Mouse (Mus musculus) urinary bladder, postnatal 25 days (tissue): ENCODE data around the gene Nbr1.

Experiments used
- DNase-seq: peaks from one replicate; pipeline ENCODE4 v3.0.0; 2022; ENCODE audit warnings: low spot score

The Nbr1 gene

DNA sequence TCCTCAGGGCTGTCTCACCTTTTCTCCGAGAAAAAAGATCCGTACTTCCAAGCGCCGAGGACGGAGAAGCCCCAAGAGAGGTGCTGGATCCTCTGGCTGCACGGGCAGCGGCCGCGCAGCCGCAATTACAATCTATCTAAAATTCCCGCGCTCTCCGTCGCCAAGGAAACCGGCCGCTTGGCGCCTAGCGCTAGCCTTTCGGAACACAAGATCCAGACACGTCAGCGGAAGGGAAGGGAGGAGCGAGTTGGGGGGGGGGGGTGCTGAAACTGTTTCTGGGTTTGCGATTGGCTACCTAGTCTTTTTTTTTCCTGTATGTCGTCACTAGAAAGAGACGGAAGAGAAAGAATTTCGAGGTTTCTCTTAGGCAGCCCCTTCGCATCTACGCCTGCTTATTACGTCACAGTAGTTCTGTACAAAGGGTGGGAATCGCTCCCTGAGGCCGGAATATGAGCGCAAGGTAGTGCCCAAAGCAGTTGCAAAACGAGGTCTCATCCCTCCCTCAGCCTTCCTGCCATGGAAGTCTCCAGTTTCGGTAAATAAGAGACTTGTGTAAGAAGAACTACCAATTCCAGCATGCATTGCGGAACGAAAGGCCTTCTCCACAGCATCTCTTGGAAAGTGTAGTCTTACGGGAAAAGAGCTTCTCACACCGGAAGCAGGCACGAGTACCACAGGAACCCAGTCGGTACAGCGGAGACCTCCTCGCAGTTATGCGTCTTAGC lies at the start of gene Nbr1, which contains the start of gene Brca1:
Gene Nbr1 (plus strand): TSS at position 399 of the 725 bp plus-strand sequence.
Gene Brca1 (minus strand): TSS at position 205 of the 725 bp plus-strand sequence.
- DNase-seq = peak; percentile 88

DNA sequence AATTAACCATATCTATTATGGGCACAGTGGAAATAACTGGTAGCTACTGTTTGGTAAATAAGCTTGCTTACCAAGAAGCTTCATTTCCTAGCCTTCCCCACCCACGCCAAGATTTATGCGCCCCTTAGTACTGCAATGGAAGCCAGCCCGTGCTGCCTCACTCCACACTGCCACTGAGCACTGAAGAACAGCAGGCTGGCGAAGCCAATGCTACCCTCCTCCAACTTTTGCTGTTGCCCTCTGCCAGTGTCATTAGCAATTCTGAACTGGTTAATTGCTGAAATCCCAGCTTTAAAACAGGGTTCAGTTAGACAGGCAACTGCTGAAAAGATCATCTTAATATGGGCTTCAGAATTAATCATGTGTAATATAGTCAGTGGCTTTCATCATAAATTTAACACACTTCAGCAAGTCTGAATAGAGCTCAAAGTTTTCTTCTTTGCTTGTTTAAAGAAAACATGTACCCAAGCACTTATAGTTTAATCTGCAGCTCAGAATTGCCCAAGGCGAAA lies 45.6 kb upstream of the Nbr1 start:
- no peak for DNase-seq

DNA sequence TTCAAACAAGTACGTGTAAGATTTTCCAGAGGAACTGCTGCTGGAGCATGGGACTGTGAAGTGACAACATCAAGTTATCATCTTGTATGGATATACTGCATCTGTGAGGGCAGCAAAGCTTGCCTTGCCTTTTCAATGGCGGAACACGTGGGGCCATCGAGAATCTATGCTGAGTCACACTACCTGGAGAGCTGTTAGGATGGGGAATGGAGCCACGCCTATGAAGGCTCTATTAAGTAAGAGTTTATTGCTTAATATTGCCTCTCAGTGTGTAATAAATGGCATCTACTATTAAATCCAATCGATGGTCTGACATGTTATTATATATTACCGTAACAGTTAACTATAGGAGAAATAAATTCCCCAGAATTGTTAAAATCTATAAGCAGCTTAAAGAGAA lies 44.9 kb upstream of the Nbr1 start:
- DNase-seq = no peak

GRCm38 (mm10) chr11:101518937-101519336 lies 33.0 kb upstream of the Nbr1 start:
- DNase-seq = no peak

- no peak for DNase-seq
These were observed 32.6 kb upstream of the Nbr1 start for GRCm38 (mm10) chr11:101519364-101519763.

- DNase-seq = no peak
These were observed 27.5 kb upstream of the Nbr1 start for GRCm38 (mm10) chr11:101524446-101524845.

GRCm38 (mm10) chr11:101525056-101525455 lies 26.9 kb upstream of the Nbr1 start:
- DNase-seq = no peak

DNA sequence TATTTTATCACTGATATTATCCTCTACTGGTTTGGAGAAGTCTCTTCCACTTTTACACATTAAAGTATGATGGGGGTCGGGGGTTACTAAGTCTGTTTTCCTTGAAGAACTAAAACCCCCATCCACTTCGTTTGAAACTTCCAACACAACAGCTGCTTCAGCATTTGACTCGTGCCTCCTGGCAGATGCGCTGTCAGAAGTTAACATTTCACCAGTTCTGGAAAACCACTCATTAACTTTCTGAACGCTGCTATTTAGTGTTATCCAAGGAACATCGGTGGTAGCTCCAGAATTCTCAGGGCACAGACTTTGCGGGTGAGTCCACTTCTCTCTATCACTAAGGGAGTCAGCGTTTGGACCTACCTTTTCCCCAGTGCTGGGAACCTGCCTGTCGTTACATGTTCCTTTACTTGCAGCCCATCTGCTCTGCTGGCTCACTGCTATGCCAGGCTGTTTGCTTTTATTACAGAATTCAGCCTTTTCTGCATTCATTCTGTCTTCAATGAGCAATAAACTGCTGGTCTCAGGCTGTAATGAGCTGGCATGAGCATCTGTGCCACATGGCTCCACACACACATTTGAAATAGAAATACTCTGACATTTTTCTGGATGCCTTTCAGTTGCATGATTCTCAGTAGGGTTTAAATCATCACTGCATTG lies 25.9 kb upstream of the Nbr1 start:
- DNase-seq = no peak

DNA sequence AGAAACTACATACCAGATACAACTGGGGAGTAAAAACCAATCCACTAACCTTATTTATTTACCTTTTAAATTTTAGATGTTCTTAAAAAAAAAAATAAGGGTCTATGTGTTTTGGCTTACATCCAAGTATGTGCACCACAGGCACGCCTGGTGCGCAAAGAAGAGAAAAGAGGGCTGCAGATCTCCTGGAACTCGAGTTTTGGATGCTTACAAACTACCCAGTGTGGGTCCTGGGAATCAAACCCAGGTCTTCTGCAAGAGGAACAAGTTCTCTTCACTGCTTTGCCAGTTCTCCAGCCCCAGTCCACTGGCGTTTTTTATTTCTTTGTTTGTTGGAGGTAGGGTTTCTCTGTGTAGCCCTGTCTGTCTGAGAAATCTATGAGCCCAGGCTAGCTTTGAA lies 25.3 kb upstream of the Nbr1 start:
- DNase-seq = no peak

DNA sequence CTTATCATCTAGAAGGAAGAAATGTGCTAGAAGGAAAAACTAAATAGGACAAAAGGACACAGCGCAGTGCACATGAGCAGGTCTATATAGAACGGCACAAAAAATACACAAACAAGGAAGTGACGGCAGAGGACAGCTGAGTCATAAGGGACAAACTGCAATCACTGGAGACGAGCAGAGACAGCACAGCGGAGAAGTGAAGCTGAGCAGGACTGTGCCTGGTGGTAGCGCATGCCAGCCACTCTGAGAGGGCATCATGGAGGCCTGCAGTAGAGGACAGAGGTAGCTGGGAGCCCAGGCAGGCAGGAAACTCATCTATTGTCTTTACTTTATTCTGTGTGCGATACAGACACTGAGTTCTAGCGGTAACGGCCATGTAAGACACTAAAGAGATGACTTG lies 8.4 kb upstream of the Nbr1 start:
- no peak for DNase-seq

DNA sequence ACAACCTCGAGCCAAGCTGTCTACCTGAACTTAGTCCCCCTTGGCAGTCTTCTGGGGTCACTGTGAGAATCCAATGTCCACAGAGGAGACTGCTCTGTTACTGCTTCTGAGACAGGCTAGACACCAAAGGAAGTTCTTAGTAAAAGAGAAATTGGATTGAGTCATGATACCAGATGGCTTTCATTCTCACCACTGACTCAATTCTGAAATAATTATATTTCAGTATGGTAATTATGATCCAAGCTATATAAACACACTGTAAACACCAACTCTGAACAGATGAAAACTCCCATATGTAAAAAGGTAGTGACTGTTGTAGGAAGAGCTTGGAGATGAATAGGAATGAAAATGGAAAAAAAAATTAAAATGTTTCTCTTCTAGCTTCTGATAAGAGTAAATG lies 7.8 kb upstream of the Nbr1 start:
- no peak for DNase-seq

DNA sequence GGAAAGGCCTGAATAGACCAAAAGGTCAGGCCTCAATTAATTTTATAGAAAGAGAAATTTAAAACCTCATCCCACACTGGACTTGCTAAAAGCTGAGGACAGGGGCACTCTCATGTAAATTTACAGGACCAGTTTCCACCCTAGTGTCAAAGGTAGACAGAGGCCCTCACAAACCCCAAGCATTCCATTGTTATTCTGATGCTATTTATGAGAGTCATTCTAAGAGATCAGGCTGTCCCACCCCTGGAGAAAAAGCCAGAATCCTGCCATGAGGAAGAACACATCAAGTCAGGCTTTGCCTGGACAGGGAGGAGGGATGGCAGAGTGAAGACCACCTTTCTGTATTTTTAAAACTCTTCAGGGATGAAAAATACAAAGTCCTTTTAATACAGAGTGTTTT lies 3.4 kb upstream of the Nbr1 start:
- DNase-seq = no peak

- DNase-seq = peak; percentile 78
These were observed 739 bp downstream of the Nbr1 start for GRCm38 (mm10) chr11:101552476-101553300.

DNA sequence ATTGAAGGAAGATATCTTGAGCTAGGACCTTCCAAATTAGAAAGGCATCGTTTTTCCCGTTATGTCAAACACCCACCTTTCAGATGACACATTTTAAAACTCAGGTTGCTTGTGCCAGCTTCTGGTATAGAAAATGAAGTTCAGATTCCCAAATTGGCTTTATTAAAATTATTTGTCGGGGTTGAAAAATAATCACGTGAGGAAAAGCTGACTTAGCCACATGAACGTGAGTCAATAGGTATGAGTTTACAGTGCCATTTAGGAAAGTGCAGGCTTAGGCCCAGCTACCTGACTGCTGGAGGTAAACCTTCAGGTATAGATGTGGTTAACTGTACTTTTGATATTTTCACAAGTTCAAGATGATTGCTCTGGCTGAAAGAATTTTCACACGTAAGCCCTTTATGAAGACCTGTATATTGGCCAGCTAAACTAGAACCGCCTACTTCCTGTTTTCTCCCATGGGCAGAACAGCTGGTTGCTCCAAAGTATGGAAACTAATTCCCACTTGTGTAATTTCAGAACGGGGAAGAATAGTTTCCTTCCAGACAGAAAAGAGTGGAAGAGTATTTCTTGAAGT lies 1.5 kb downstream of the Nbr1 start:
- DNase-seq = no peak

- DNase-seq = no peak
These were observed 4.6 kb downstream of the Nbr1 start for GRCm38 (mm10) chr11:101556541-101556940.

DNA sequence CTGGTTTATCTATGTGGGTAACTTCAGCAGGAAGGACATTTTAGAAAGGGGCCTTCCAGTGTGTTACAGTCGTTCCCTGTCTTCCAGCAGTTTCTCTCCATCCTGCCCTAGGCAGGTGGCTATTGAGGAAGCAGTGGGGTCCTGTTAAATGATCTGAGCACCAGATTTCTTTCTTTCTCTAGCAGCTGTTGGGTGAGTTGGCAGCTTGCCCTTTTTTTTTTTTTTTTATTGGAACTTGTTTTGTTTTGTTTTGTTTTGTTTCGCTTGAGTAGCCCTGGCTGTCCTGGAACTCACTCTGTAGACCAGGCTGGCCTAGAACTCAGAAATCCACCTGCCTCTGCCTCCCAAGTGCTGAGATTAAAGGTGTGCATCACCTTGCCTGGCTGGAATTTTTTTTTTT lies 5.0 kb downstream of the Nbr1 start:
- DNase-seq = no peak

- peak; percentile 24 for DNase-seq
These were observed 10.4 kb downstream of the Nbr1 start for GRCm38 (mm10) chr11:101562391-101562790.

DNA sequence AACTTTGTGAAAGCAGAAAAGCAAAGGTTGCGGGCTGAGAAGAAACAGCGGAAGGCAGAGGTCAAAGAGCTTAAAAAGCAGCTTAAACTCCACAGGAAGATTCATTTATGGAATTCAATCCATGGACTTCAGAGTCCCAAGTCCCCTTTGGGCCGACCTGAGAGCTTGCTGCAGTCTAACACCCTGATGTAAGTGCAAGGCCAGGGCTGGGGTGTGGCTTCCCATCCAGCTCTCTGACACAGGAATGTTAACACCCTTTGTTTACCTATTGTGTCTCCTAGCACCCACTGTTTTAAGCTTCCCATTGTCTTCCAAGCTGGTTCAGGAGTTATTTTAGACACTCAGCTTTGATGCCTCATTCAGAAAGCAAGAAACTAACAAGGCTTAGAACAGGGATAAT lies 16.5 kb downstream of the Nbr1 start:
- DNase-seq = no peak

GRCm38 (mm10) chr11:101576116-101576515 lies 24.2 kb downstream of the Nbr1 start:
- DNase-seq = no peak

GRCm38 (mm10) chr11:101581081-101581764 lies 29.3 kb downstream of the Nbr1 start:
- DNase-seq = no peak
